Mouse (Mus musculus) neutrophil, adult 65 days (primary cell): Measurements from ENCODE around the gene Bcl2l14. TPM values are rescaled to one million over a fixed set of nuclear protein-coding genes. Genes with fewer than 3 reads are reported as not detected.

Experiments used
- total RNA-seq: library from RNA; stranded (reverse); gene quantifications from 2 replicates; pipeline ENCODE4 v1.2.4, GENCODE M21; 2023

Gene Bcl2l14
- 0.38 TPM in 1 of 2 replicates, not detected in the other for total RNA-seq

GRCm38 (mm10) chr6:134396018-134396417, at the start of gene Bcl2l14:
TSS of gene Bcl2l14 (plus strand) at chr6:134396318.

Other genes starting within 250 kb of the Bcl2l14 start
- 8.3 and 11.5 TPM in 2 replicates for gene Lrp6, start 170.6 kb downstream of the Bcl2l14 start, total RNA-seq
- 0.32 and 0.44 TPM in 2 replicates for gene Mansc1, start 236.2 kb downstream of the Bcl2l14 start, total RNA-seq
- 10.2 and 12.2 TPM in 2 replicates for gene Borcs5, start 243.2 kb downstream of the Bcl2l14 start, total RNA-seq